Mouse (Mus musculus): Measurements from ENCODE around the gene Cdh12.
"Not testable (repeated sequence)": the region's sequence is repeated elsewhere in the genome, so short reads cannot be mapped to it uniquely, and the experiment has no call there.

The Cdh12 gene

DNA sequence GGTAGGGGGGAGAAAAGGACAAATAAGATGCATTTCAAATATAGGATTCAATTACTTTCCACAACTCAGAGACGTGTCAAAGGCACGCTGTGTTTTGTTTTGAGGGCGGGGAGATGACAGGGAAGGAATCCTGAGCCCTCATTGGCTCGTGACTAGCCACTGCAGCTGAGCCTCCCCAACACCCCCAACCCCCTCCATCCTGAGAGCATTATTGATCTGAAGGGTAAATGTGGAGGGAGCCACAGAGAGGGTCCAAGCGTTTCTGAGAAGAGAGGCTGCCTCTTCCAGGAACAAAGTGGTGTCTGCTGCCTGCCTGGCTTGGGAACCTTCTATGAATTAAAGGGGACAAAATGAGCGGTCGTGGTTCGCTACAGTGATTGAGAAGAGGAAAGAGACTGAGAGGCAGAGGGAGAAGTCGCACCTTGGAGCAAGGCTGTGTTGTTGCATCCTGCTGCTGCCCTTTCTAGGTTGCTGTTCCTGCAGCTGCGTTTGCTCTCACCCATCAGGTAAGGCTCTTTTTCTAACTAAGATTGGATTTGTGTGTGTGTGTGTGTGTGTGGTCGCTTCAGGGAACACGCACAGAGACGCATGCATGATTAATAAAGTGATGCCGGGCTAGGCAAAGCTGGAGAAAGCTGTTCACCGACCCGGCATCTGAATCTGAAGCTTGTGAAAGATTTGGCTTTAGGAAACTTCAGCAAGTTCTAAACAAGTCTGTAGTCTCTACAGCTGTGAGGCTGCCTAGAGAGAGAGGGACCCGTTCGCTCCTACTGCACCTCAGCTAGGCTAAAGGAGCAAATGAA, at the start of gene Cdh12:
Gene Cdh12, plus strand, starts transcription at position 405 of the 803 bp plus-strand sequence.
- peak; percentile 46 for DNase-seq

DNA sequence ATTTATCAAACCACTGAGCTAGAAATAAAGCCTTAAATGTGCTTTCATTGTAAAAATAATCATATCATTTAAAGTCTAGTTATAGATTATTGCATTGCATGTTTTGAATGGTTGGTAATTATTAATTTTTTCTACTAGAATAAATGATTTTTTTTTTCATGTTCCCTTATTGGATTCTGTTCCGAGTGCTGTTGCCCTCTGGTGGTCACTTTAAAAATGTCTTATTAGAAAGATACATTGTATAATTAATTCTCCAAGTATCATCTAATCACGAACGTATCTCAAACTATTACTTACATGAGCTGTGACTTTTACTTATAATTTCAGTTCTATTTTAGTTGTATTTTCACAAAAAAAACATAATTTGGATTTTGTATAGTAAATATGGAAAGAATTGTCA, 45.5 kb upstream of the Cdh12 start:
- DNase-seq, result no peak

DNA sequence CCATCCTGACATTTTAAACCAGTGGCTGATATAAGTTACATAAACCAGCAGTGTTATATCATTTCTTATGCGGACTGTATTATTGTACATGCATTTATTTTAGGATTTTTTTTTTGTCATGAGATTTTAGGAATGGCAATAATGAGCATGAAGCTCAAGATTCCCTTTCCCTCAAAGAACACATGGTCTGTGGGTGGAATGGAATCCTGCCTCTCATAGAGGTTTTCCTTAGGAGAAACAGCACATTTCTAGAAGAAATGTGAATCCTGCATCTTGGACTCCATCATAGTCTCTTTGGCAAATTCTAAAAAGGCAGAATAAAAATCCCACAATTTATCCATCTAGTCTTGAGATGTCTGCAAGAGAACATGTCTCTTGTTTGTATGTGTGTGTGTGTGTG, 35.7 kb upstream of the Cdh12 start:
- DNase-seq, result no peak

DNA sequence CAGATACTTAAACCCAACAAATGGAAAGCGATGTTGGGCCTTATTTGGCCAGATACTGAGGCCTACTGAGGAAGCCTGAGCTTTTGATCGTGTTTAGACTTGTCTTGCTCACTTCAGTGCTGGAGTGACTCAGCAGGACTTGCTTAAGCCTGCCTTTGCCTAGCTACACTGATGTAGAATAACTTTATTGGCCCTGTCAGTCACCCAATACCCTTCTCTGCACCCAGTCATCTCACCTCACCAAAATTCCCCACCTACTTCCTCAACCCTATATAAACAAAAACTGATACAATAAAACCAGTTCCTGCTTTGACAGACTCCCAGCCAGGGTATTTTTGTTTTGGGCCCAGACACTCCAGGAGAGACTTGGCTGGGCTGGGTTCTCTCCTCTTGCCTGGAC, 12.7 kb upstream of the Cdh12 start:
- DNase-seq, result no peak

DNA sequence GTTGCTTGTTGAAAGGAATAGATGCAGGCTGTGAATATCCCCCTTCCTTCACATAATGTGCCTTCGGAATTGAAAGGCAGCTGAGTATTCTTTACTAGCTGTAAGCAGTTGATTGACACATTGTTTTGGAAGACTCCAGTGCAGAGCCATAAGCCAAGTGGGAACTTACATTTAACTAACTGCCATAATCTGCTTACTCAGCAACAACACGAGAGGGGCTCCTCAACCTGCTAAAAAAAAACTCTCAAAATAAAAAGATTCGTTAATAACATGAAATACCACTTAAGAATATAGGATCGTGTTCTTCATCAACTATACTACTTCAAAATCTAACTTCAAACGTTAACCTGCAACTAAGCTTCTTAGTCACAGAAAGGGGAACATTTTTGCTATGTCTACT, 1.5 kb downstream of the Cdh12 start:
- DNase-seq, result no peak

DNA sequence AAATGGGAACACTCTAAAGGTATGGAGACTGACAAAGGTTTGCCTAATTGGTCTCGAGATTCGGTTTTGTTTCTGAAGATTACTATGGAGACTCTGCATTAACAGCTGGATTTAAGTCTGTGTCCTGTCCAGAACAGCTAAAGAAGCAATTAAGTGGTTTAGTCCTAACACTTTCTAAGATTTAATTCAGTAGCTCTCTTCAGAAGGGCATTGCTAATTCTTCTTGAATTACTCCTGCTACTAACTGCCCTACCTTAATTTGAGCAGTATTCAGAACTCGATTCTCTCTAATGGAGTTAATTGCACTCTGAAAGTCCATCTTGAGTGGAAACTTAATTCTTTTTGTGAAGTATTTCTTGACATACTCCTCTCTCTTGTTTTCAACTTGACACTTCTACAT, 9.4 kb downstream of the Cdh12 start:
- no peak for DNase-seq

DNA sequence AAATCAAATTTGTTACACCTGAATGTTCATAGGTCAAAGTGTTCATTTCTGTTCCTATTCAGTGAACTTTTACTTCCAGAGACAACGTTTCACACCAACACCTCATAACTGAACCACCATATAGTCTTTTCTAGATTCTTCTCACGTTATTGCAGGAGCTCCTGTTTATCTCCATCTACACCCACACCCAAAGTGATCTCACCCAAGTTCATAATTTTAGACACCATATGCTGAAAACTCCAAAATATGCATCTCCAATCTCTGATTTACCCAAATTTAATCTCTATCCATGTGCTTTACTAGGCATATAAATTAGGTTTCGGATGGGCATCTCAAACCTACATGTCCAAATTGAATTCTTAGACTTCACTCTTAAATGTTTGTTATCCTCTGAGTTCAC, 13.4 kb downstream of the Cdh12 start:
- DNase-seq, result no peak

DNA sequence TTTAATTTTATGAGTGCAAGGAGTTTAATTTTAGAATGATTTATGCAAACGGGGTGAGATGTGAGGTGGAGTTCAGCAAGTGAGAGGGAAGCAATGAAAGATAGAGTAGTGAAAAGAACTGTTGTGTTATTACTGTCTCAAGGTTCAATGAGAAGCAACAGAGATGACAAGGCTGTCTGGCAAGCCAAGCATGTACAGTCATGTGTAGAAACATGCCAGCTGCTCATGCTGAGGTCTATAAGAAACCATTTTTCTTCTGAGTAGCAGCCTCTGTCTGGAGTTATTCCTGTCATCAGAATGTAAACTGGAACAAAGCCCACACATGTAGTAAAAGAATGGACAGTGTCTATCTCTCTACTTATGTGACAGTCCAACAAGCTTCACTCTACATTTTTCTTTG, 14.5 kb downstream of the Cdh12 start:
- DNase-seq, result no peak

DNA sequence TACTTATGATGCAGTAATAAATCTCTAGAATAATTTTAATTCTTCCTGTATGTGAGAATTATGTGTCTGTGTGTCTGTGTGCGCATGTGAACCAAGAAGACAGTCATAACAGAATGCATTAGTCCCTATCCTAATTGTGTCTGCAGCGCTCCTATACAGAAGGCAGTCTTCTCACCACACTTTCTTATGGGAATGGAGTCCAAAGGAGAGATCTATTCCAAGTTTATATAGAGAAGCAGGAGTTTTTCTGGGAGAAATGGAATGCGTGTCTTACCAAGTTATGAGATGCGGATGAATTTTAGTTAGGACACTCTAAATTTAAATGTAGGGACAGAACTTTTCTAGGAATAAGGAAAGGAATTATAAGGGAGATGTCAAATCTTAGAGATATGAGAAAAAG, 101.9 kb downstream of the Cdh12 start:
- DNase-seq, result no peak

DNA sequence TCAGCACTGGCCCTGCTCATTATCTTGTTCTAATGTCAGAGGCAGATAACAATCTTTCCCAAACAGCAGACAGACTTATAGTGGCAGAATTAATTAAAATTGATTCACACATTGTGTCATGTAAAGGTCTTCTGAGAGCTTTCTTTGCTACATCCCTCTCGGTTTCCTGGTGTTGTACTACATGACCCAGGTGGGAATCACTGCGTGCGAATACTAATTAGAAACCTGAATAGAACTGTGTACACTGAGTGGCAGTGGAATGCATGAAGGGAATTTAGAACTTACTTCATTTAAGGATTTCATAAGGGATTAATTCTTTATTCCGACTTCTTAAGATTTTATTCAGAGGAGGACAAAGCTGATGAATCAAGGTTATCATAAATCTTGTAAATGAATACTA, 121.9 kb downstream of the Cdh12 start:
- no peak for DNase-seq

DNA sequence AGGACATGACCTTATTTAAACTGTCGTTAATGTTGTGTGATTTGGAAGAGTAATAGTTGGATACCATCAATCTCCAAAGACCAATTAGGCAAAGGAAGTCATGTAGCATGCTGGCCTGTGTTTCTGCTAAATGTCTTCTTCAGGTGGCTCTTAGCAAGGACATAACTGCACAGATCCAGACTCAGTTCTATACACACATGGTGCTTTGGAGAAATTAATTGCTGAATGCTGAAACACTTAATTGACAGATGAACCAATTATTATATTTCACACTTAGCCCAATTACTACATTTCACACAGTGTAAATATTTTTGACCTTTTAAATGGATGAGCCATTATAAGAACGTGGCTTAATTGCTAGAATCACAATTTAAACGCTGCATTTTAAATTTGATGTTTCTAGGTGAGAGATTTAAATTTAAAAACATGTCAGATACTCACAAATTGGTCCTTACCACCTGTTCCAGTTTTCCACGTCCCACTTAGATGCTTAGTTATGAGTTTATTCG, 133.6 kb downstream of the Cdh12 start:
- no peak for DNase-seq

DNA sequence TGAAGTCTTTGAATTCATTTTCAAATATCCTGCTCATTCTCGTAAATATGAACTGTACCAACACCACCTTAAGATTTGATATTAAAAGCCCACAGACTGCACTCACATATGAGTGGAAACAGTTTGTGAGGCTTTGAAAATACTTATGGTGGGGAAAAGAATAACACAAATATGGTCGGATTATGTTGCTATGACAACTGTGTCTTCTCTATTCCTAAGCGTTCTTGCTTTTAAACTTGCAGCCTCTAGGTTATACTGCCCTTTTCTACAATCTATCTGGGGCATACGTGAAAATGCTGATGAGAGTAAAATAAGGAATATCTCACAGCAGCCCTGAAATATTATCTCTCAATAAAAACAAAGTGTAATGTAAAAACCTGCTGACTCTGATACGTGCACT, 142.5 kb downstream of the Cdh12 start:
- DNase-seq, result no peak

DNA sequence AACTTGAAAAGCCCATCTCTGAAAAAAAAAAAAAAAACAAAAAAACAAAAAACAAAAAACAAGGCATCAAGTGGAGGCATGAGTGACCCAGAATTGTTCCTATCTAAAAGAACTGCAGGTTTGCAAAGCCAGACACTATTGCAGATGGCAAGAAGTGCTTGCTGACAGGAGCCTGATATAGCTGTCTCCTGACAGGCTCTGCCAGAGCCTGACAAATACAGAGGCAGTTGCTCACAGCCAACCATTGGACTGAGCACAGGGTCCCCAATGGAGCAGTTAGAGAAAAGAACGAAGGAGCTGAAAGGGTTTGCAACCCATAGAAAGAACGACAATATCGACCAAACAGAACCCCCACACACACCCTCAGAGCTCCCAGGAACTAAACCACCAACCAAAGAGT, 156.7 kb downstream of the Cdh12 start:
- DNase-seq, result not testable (repeated sequence)

DNA sequence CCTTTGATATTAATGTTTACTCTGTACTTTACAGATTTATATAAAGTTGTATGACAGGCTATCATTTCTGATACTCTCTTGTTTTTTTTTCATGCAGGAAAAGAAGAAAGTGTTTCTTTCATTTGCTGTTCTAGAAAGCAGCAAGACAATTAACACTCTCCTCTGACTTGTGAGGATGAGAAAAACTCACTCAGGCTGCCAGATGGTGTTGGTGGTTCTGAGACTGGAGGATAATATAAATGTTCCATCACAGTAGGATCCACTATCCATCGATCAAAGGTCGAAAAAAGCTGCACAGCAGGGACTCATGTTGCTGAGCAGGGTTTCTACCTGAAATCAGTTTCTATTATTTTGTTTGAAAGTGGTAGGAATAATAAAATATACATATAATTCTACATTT, 185.5 kb downstream of the Cdh12 start:
- DNase-seq, result no peak

DNA sequence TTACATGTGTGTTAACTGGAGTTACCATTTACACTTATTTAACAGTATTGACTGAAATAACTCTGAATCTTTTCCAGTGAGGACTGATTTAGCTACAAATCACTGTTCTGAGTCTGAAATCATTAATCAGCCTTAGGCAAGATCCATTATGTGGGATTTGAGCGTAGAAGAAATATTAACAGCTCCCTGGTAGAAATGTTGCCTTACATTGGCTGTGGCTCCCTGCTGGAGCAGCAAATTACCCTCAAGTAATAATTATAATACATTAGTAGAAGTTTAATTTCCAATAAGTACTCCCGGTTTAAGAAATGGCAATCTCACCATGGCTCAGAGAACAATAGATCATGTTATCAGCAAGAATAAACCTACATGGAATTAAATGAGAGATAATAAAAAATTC, 190.1 kb downstream of the Cdh12 start:
- DNase-seq, result no peak

DNA sequence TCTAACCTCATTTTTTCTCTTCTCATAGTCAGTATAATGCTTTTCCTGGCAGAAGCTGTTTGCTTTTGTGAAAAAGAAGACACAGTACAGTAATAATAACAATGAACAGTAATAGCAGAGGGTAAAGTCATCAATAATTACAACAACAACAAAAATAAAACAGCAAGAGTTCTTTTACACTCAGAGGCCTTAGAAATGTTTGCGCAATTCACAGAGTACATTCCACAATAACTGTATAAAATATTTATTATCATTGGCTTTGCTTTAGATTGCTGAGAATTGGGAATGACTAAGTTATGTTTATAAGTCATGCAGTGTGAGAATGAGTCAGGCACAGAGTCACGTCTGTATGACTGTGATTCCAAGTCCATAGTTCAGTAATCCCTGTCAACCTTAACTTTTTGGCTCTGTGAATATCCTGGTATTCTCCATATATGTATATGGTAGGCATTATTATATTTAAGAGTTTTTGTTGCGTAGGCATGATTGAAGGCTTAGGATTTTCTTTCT, 193.9 kb downstream of the Cdh12 start:
- DNase-seq, result no peak

DNA sequence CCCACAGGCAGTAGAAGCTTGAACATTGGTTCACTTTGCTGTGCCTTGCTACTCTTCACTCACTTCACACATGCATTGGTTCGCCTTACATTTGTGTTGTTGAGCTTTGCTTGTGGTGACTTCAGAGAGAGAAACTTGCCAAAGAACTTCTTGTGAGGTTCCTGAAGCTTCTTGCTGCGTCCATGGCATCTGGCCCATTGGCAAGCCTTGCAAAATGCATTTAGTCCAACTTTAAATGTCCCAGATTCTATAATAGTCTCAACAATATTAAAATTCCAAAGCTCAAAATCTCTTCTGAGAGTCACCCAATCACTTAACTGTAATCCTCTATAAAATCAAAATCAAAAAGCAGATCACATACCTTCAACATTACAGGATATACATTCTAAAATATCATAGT, 211.2 kb downstream of the Cdh12 start:
- DNase-seq, result no peak

DNA sequence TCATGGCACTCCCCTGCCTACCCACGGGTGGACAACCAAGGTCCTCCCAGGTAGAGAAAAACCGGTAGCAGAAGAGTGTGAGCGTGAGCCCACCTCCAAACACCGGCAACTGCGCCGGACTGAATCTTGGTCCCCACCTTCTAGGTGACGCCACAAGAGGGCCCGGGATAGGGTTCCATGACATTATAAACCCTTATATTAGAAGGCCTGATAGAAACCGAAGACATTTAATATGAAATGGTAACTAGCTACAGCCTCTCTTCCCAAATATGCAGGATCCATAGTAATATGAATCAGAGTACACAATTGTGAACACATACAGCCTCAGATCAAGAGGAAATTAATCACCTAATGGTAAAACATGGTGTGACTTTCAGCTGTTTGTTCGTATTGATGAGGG, 217.6 kb downstream of the Cdh12 start, which contains the start of gene Acot10:
Gene Acot10, minus strand, starts transcription at position 101 of the 400 bp plus-strand sequence.
- DNase-seq, result no peak

DNA sequence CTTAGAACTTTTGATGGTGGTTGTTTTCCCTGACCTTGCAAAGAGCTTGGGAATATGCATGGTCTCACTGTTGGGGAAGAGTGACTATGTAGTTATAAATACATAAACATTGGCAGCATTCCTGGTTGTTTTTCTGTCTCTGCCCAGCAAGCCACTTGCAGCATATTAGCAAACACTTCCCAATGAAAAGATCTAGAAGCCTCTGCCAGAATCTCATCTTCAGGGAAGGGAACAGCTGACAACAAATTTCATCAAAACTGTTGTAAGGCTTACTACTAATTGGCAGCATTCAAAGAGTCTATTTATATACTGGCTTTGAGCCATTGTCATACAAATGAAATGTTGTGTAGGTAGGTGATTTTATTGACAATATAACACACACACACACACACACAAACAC, 218.3 kb downstream of the Cdh12 start:
- DNase-seq, result peak; percentile 9

DNA sequence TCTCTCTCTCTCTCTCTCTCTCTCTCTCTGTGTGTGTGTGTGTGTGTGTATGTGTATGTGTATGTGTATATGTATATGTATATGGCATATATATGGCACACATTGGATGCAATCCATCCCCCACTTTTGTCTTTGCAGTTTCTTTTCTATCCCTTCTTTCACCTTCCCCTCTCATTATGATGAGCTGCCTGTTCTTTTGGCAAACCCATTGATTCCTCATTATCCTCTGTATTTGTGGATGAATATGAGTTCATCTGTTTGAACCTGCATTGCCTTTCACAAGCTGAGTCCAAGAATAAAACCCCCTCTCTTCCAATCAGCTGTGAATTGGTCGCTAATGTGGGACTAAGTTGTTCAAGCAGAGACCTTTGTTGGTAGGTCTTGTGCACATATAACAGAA, 218.9 kb downstream of the Cdh12 start:
- no peak for DNase-seq

DNA sequence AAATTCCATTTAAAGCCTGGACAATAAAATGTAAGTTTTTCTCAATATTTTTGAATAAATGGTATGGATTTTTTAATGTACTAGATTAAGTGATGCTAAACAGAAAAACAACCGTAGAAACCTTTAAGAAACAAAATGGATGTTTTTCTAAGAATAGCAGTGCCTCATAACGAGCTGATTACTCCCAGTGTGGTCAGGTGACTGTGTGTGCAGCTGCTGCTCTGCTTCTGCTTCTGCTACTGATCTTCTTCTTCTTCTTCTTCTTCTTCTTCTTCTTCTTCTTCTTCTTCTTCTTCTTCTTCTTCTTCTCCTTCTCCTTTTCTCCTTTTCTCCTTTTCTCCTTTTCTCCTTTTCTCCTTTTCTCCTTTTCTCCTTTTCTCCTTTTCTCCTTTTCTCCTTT, 220.4 kb downstream of the Cdh12 start:
- DNase-seq, result not testable (repeated sequence)

DNA sequence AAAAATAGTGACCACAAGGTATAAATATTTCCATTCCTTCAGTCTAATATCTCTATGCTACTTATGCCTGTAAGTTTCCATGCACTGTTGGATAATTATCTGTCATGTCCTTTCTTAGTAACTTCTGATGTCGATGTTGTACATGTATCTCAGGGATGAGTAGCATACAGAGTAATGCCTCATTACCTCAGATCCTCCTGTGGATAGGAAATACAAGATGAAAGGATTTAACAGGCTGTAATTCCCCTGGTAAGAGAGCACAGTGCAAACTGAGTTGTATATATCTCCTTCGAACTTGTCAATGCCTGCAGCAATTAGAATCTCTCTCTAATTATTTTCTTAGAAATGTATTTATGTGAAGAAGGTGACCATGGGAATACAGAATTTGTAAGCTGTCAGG, 233.7 kb downstream of the Cdh12 start:
- no peak for DNase-seq

DNA sequence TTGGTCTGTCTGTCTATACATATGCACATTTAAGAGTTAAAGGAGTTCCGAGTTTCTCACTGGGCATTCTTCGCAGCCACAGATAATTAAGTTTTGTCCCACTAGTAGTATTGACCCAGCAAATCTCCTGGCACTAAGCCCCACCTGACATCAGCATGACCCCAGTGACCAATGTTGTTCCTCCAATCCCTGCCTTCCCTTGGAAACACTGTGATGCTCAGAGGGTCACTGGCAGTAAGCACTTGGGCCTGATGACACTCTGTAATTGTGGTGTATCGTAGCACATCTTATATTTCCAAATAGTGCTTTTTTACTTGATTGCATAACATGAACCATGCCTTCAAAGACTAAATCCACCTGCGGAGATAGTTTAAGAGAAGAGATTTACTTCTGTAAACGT, 235.1 kb downstream of the Cdh12 start:
- no peak for DNase-seq

DNA sequence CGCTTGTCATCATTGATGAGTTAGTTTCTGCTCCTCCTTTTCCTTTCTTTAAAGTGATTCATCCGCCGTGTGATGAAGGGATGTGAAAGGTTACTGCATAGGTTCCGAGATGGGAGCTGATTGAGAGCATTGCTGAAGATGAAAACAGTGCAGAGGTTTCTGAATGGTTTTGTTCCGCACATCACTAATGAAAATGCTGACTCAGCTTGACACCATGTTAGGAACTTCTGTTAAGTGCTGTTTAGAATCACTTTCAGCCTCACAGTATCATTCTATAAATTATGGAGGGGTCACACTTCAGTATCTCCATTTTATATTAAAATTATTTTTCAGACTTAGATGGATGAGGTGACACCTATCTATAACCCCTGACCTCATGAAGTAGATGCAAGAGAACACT, 247.2 kb downstream of the Cdh12 start:
- DNase-seq, result no peak

DNA sequence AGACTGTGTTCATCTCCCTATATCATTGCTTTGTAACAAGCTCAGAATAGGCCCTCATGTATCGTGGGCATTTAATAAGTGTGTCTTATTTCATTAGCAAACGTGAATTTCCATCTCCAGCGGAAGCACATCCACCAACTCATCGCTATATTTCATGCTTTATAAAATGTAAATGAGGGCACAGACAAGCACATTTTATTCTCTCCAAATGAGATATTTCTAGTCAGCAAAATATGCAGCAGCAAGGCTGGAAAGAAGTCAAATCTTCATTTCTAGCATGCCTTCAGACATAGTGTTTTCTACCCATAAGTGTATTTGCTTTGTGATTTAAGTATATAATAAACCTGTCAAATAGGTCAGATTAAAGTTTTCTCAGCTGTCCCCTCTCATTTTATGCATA, 262.8 kb downstream of the Cdh12 start:
- DNase-seq, result no peak

Data from layer of hippocampus, adult 9-11 months (tissue).